Mouse (Mus musculus): Measurements from ENCODE around the gene Gpr137. TPM values are rescaled to one million over a fixed set of nuclear protein-coding genes. Genes with fewer than 3 reads are reported as not detected.
"Not testable (repeated sequence)": the region's sequence is repeated elsewhere in the genome, so short reads cannot be mapped to it uniquely, and the experiment has no call there.

Gene Gpr137
- 59.8 and 72.3 TPM in 2 replicates for polyA plus RNA-seq (2015; fragmentation: Nextera tagmentation; extraction: Ambion mirVana)

DNA sequence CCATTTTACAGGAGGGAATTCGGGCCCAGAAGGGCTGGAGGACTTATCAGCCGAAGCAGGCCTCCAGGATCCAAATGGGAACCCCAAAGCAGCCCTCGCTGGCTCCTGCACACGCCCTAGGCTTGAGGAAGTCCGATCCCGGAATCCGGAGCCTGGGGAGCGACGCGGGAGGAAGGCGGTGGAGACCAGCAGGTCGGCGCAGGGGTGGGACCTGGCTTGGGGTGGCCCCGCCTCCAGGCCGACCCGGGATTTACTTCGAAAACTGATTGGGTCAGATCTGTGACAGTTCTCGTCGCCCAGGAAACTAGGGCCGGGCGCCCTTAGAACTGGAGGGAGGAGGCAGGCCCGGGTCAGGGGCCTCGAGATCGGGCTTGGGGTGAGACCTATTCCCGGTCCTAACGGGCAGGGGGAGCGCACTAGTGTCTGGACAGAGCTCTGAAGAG is at the start of gene Gpr137:
Gene Gpr137, minus strand, starts transcription at position 232 of the 443 bp plus-strand sequence.
- no peaks in the 10 kb centered on the region for H3K9me3 ChIP-seq (replicated peaks)
- H3K4me1 ChIP-seq: peaks cover 56% of the 10 kb centered on the region
- H3K4me3 ChIP-seq (replicated peaks): peak within 1 kb of the TSS; percentile 78
- ATAC-seq (ENCODE audit: low FRiP score): peak; percentile 87
- H3K4me2 ChIP-seq: peak within 1 kb of the TSS; percentile 99
- peak within 1 kb of the TSS; percentile 96 for H3K27ac ChIP-seq (replicated peaks)
- H3K27me3 ChIP-seq (replicated peaks): peaks cover 5% of the 10 kb centered on the region; the same call in 1 of the 2 replicates
- H3K9ac ChIP-seq (replicated peaks): peak within 1 kb of the TSS; percentile 97
- H3K36me3 ChIP-seq: peaks cover 17% of the 10 kb centered on the region; the same call in 1 of the 2 replicates
- under 1% methylated on average over 27 of the region's 27 CpGs for WGBS

DNA sequence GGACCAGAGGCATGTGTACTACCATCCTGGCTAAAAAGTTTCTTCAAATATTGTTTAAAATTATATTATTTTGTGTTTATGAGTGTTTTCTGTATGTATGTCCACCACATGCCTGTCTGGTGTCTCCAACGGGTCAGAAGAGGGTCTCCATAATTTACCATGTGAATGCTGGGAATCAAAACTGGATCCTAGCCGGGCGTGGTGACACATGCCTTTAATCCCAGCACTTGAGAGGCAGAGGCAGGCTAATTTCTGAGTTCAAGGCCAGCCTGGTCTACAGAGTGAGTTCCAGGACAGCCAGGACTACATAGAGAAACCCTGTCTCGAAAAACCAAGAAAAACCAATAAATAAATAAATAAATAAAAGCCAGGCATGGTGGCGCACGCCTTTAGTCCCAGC is 48.9 kb upstream of the Gpr137 start:
- not testable (repeated sequence) for H3K4me3 ChIP-seq (replicated peaks); H3K36me3 ChIP-seq; H3K9me3 ChIP-seq (replicated peaks); H3K9ac ChIP-seq (replicated peaks); ATAC-seq (ENCODE audit: low FRiP score); H3K27me3 ChIP-seq (replicated peaks); H3K4me2 ChIP-seq; H3K27ac ChIP-seq (replicated peaks)
- H3K4me1 ChIP-seq: peaks cover 54% of the 10 kb centered on the region
- 94% methylated on average over 6 of the region's 6 CpGs for WGBS

- Histone ChIP-seq H3K9ac (replicated peaks) (no peak overlapping the region), H3K27ac (replicated peaks) (no peak overlapping the region), H3K9me3 (replicated peaks) (no peaks in the 10 kb centered on the region), H3K4me1 (peaks cover 58% of the 10 kb centered on the region), H3K4me3 (replicated peaks) (no peak overlapping the region), H3K4me2 (no peak overlapping the region), H3K36me3 (0 out of 2 replicates have a peak, but pooled peaks cover under 1% of the 10 kb centered on the region), H3K27me3 (replicated peaks) (no peaks in the 10 kb centered on the region)
- ATAC-seq (ENCODE audit: low FRiP score): no peak
- 86% methylated on average over 6 of the region's 6 CpGs for WGBS
Observed at GRCm38 (mm10) chr19:6990712-6991111, 48.4 kb upstream of the Gpr137 start.

DNA sequence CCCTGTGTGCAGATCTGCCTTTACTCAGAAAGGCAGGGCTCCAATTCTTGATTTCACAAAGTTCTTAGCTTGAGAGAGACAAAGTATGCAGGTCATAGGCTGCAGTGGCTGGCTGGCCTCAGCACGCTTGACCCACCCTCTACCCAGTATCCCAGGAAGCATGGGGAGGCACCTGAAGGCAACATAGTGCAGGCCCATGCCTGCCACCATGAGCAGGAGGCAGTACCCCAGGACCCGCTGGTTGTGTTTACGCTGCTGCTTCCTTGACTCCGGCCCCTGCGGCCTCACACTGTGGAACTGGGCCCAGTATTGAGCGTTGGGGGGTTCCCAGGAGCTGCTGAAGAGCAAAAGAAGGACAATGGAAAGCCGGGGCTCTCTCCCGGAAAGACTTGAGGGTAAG is 47.0 kb upstream of the Gpr137 start:
- Histone ChIP-seq H3K4me2 (no peak overlapping the region), H3K27ac (replicated peaks) (no peak overlapping the region), H3K4me1 (peaks cover 50% of the 10 kb centered on the region), H3K9ac (replicated peaks) (no peak overlapping the region), H3K36me3 (peaks cover 12% of the 10 kb centered on the region), H3K4me3 (replicated peaks) (no peak overlapping the region), H3K27me3 (replicated peaks) (no peaks in the 10 kb centered on the region), H3K9me3 (replicated peaks) (no peaks in the 10 kb centered on the region)
- ATAC-seq (ENCODE audit: low FRiP score): no peak
- 95% methylated on average over 8 of the region's 8 CpGs for WGBS

DNA sequence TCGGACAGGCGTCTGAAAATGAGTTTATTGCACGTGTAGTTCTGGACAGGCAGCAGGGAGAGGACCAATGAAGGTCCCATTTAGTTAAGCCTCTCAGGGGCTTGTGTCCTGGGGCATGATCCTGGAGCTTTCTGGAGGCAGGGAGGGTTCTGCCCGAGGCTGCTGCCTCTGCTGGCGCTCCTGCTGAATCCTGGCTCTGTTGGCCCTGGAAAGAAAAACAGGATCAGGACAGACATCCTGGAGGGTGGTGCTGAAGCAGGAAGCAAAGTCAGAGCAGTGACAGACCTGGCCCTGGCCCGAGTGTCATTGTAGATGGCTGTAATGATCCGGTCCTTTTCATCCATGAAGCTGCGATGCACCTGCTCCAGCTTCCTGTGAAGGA is 45.6 kb upstream of the Gpr137 start:
- H3K4me2 ChIP-seq: peak overlapping the region; percentile 88
- WGBS: 3% methylated on average over 8 of the region's 8 CpGs
- H3K4me3 ChIP-seq (replicated peaks): peak overlapping the region; percentile 80
- peak overlapping the region; percentile 86 for H3K27ac ChIP-seq (replicated peaks)
- peak overlapping the region; percentile 92 for H3K9ac ChIP-seq (replicated peaks)
- H3K4me1 ChIP-seq: peaks cover 41% of the 10 kb centered on the region
- H3K36me3 ChIP-seq: peaks cover 18% of the 10 kb centered on the region
- 0 out of 2 replicates have a peak, but pooled peaks have one; percentile 0 for ATAC-seq (ENCODE audit: low FRiP score)
- H3K9me3 ChIP-seq (replicated peaks): no peaks in the 10 kb centered on the region
- H3K27me3 ChIP-seq (replicated peaks): no peaks in the 10 kb centered on the region

GRCm38 (mm10) chr19:6987061-6987903 is 45.0 kb upstream of the Gpr137 start, which contains the start of gene Vegfb:
TSS of gene Vegfb (minus strand) at chr19:6987651.
- Histone ChIP-seq H3K36me3 (peaks cover 24% of the 10 kb centered on the region), H3K27ac (replicated peaks) (peak within 1 kb of the TSS; percentile 86), H3K4me3 (replicated peaks) (peak within 1 kb of the TSS; percentile 80), H3K9me3 (replicated peaks) (no peaks in the 10 kb centered on the region), H3K9ac (replicated peaks) (peak within 1 kb of the TSS; percentile 92), H3K4me1 (peaks cover 38% of the 10 kb centered on the region), H3K4me2 (peak within 1 kb of the TSS; percentile 88), H3K27me3 (replicated peaks) (no peaks in the 10 kb centered on the region)
- ATAC-seq (ENCODE audit: low FRiP score): peak; percentile 56
- under 1% methylated on average over 65 of the region's 85 CpGs for WGBS

- Histone ChIP-seq H3K4me1 (peaks cover 33% of the 10 kb centered on the region), H3K36me3 (peaks cover 27% of the 10 kb centered on the region), H3K27ac (replicated peaks) (peak overlapping the region; percentile 86), H3K4me3 (replicated peaks) (peak overlapping the region; percentile 80), H3K9me3 (replicated peaks) (no peaks in the 10 kb centered on the region), H3K27me3 (replicated peaks) (no peaks in the 10 kb centered on the region), H3K9ac (replicated peaks) (peak overlapping the region; percentile 92; the same call in 1 of the 2 replicates), H3K4me2 (peak overlapping the region; percentile 88)
- 83% methylated on average over 10 of the region's 10 CpGs for WGBS
- ATAC-seq (ENCODE audit: low FRiP score): no peak
Observed at GRCm38 (mm10) chr19:6985951-6986708, 43.9 kb upstream of the Gpr137 start.

DNA sequence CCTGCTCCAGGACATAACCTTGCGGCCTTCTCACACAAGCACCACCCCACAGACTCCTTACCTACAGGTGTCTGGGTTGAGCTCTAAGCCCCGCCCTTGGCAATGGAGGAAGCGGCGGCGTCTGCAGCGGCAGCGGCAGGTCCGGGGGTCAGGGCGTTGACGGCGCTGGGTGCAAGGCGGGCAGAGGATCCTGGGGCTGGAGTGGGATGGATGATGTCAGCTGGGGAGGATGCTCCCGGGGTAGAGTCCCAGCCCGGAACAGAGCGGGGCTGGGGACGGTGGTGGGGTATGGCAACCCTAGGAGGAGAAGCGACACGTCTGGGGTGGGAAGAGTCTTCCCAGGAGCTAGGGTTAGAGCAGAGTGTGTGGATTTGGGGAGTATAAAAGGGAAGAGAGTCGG is 43.0 kb upstream of the Gpr137 start:
- WGBS: 84% methylated on average over 19 of the region's 19 CpGs
- no peak overlapping the region for H3K4me2 ChIP-seq
- no peak overlapping the region for H3K9ac ChIP-seq (replicated peaks)

GRCm38 (mm10) chr19:6983621-6984020 is 41.3 kb upstream of the Gpr137 start:
- Histone ChIP-seq H3K9me3 (replicated peaks) (no peaks in the 10 kb centered on the region), H3K4me3 (replicated peaks) (no peak overlapping the region), H3K27ac (replicated peaks) (no peak overlapping the region), H3K9ac (replicated peaks) (no peak overlapping the region), H3K4me1 (peaks cover 49% of the 10 kb centered on the region), H3K27me3 (replicated peaks) (no peaks in the 10 kb centered on the region), H3K36me3 (peaks cover 27% of the 10 kb centered on the region), H3K4me2 (no peak overlapping the region)
- WGBS: 38% methylated on average over 5 of the region's 5 CpGs
- ATAC-seq (ENCODE audit: low FRiP score): no peak

More for the DNA sequence above, 43.0 kb upstream of the Gpr137 start:
- no peak for ATAC-seq (ENCODE audit: low FRiP score)
- peaks cover 27% of the 10 kb centered on the region for H3K36me3 ChIP-seq
- peaks cover 38% of the 10 kb centered on the region for H3K4me1 ChIP-seq
- no peaks in the 10 kb centered on the region for H3K9me3 ChIP-seq (replicated peaks)
- no peak overlapping the region for H3K4me3 ChIP-seq (replicated peaks)
- H3K27me3 ChIP-seq (replicated peaks): no peaks in the 10 kb centered on the region
- H3K27ac ChIP-seq (replicated peaks): no peak overlapping the region

GRCm38 (mm10) chr19:6981465-6981864 is 39.2 kb upstream of the Gpr137 start:
- Histone ChIP-seq H3K4me1 (peaks cover 56% of the 10 kb centered on the region), H3K36me3 (peaks cover 41% of the 10 kb centered on the region), H3K27ac (replicated peaks) (no peak overlapping the region), H3K9ac (replicated peaks) (no peak overlapping the region), H3K4me3 (replicated peaks) (peak overlapping the region; percentile 71; the same call in 1 of the 2 replicates), H3K9me3 (replicated peaks) (no peaks in the 10 kb centered on the region), H3K4me2 (peak overlapping the region; percentile 82), H3K27me3 (replicated peaks) (no peaks in the 10 kb centered on the region)
- WGBS: 93% methylated on average over 4 of the region's 4 CpGs
- no peak for ATAC-seq (ENCODE audit: low FRiP score)

DNA sequence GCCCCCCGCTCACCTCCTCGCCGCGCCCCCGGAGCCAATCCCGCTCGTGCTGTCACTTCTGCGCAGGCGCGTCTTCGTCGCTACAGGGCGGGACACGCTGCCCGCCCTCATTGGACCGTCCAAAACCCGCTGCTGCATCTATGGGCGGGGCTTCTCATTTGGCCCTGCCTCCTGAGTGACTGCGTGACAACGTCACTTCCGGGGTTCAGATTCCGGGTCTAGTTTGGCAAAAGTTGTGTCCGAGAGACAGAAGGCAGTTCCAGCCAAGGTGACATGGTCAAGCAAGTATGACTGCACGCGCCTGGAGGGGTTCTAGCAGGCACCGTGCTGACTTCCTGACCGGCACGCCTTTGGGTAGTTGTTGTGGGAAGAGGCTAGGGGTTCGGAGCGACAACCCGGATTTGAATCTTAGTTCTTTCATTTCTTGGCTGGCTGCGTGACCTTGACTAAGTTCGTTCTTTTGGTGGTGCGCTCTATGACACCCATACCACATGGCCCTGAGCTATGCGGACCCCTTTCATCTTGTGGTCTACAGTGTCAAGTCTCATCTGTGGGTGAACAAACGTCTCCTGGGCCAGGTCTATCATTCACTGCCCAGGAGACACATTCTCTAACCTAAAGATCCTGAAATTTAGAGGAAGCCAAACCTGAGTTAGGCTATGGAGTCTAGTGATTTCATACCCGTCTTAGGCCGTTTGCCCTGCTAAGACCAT is 38.3 kb upstream of the Gpr137 start, which contains the start of gene Fkbp2:
Gene Fkbp2, minus strand, starts transcription at position 121 of the 713 bp plus-strand sequence.
- peaks cover 57% of the 10 kb centered on the region for H3K4me1 ChIP-seq
- H3K9ac ChIP-seq (replicated peaks): peak within 1 kb of the TSS; percentile 74
- H3K4me3 ChIP-seq (replicated peaks): peak within 1 kb of the TSS; percentile 71
- peaks cover 38% of the 10 kb centered on the region for H3K36me3 ChIP-seq
- peak within 1 kb of the TSS; percentile 82 for H3K4me2 ChIP-seq
- peak; percentile 92 for ATAC-seq (ENCODE audit: low FRiP score)
- H3K9me3 ChIP-seq (replicated peaks): no peaks in the 10 kb centered on the region
- peak within 1 kb of the TSS; percentile 99 for H3K27ac ChIP-seq (replicated peaks)
- no peaks in the 10 kb centered on the region for H3K27me3 ChIP-seq (replicated peaks)
- WGBS: 2% methylated on average over 38 of the region's 38 CpGs
